Mouse (Mus musculus) CH12.LX (cell line): Measurements from ENCODE around the gene Cryab.

Experiments used
- BHLHE40 ChIP-seq: IDR thresholded peaks from 2 replicates; pipeline ENCODE4 v1.6.1; 2011; ENCODE audit warnings: mild to moderate bottlenecking, low read depth, low read length, improper control_type of control experiment
- CHD2 ChIP-seq: IDR thresholded peaks from 2 replicates; pipeline ENCODE4 v1.6.1; 2011; ENCODE audit warnings: low read length, improper control_type of control experiment
- CTCF ChIP-seq, 2 experiments: IDR thresholded peaks in 1 of 2; conservative IDR thresholded peaks in 1 of 2; 2 replicates each; pipeline ENCODE4 v1.5.1; 2011 to 2012; ENCODE audit warnings: low read depth in 2 of 2, low read length in 2 of 2, improper control_type of control experiment in 1 of 2, inconsistent platforms in 1 of 2, mild to moderate bottlenecking in 1 of 2, moderate library complexity in 1 of 2
- E2F4 ChIP-seq: IDR thresholded peaks from 2 replicates; pipeline ENCODE4 v1.6.1; 2011; ENCODE audit warnings: low read depth, low read length, improper control_type of control experiment; ENCODE audit not compliant: insufficient replicate concordance
- HCFC1 ChIP-seq: IDR thresholded peaks from 2 replicates; pipeline ENCODE4 v1.6.1; 2012; ENCODE audit warnings: low read depth, mild to moderate bottlenecking, inconsistent platforms, low read length, improper control_type of control experiment
- KAT2A ChIP-seq: IDR thresholded peaks from 2 replicates; pipeline ENCODE4 v1.6.1; 2012; ENCODE audit warnings: low read length, improper control_type of control experiment, inconsistent platforms; ENCODE audit not compliant: insufficient replicate concordance
- MAFK ChIP-seq: IDR thresholded peaks from 2 replicates; pipeline ENCODE4 v1.6.1; 2011; ENCODE audit warnings: low read length, improper control_type of control experiment; ENCODE audit not compliant: insufficient replicate concordance
- NRF1 ChIP-seq: IDR thresholded peaks from 2 replicates; pipeline ENCODE4 v1.6.1; 2014; ENCODE audit warnings: low read depth, mild to moderate bottlenecking, inconsistent platforms, low read length, improper control_type of control experiment, moderate library complexity
- POLR2A ChIP-seq: IDR thresholded peaks from 2 replicates; pipeline ENCODE4 v1.6.1; 2011; ENCODE audit warnings: low read depth, mild to moderate bottlenecking, improper control_type of control experiment, low read length
- SIN3A ChIP-seq: IDR thresholded peaks from 2 replicates; pipeline ENCODE4 v1.6.1; 2012; ENCODE audit warnings: low read length, improper control_type of control experiment, inconsistent platforms

GRCm38 (mm10) chr9:50727925-50728651 lies 23.0 kb upstream of the Cryab start:
- TF ChIP-seq POLR2A: no peak
- peak; percentile 74 for TF ChIP-seq BHLHE40
- TF ChIP-seq CTCF (conservative IDR thresholded peaks at IDR 0.05 in 1 of 2, IDR thresholded peaks at IDR 0.05 in 1 of 2; ENCODE audit: low read depth in 2 of 2, low read length in 2 of 2): peak in 1 of 2 experiments; percentile 10; a peak in 1 of 4 replicates
- no peak for TF ChIP-seq MAFK
- TF ChIP-seq KAT2A: no peak
- peak; percentile 83 for TF ChIP-seq NRF1
- no peak for TF ChIP-seq CHD2
- no peak for TF ChIP-seq E2F4
- no peak for TF ChIP-seq HCFC1
- TF ChIP-seq SIN3A: no peak
